Mouse (Mus musculus) stomach, embryonic 14.5 days (tissue): Measurements from ENCODE around the gene Rasa4. TPM values are rescaled to one million over a fixed set of nuclear protein-coding genes. Genes with fewer than 3 reads are reported as not detected.

Experiments
- ATAC-seq: fragments of 200-750 bp; cut with Nextera tagmentation; 2 replicates; pipeline ENCODE4 v1.8.0; 2017; ENCODE audit warnings: low read depth, moderate TSS enrichment; ENCODE audit not compliant: insufficient number of reproducible peaks, insufficient read depth, low FRiP score
- H3K27ac ChIP-seq: fragments of 300-500 bp; sonication (generic); 2 replicates; pipeline ENCODE4 v1.5.1; 2014; ENCODE audit warnings: mild to moderate bottlenecking, low read length, moderate library complexity, mixed read lengths
- H3K27me3 ChIP-seq: fragments of 300-500 bp; sonication (generic); 2 replicates; pipeline ENCODE4 v1.6.1; 2014; ENCODE audit warnings: low read length, control low read depth, mixed read lengths; ENCODE audit not compliant: control insufficient read depth, insufficient read depth
- H3K36me3 ChIP-seq: fragments of 300-500 bp; sonication (generic); 2 replicates; pipeline ENCODE4 v1.6.1; 2014; ENCODE audit warnings: mild to moderate bottlenecking, control low read depth, low read length, moderate library complexity, mixed read lengths; ENCODE audit not compliant: control insufficient read depth, insufficient read depth
- H3K4me1 ChIP-seq: fragments of 300-500 bp; sonication (generic); 2 replicates; pipeline ENCODE4 v1.6.1; 2014; ENCODE audit warnings: low read length, control low read depth, mixed read lengths; ENCODE audit not compliant: control insufficient read depth, insufficient read depth
- H3K4me2 ChIP-seq: fragments of 300-500 bp; sonication (generic); replicated peaks from 2 replicates; pipeline ENCODE4 v1.6.1; 2014; ENCODE audit warnings: low read depth, low read length, control low read depth
- H3K4me3 ChIP-seq: fragments of 300-500 bp; sonication (generic); 2 replicates; pipeline ENCODE4 v1.5.1; 2014; ENCODE audit warnings: low read depth, low read length, control low read depth
- H3K9ac ChIP-seq: fragments of 300-500 bp; sonication (generic); replicated peaks from 2 replicates; pipeline ENCODE4 v1.6.1; 2014; ENCODE audit warnings: low read depth, mild to moderate bottlenecking, control low read depth, low read length, moderate library complexity, mixed read lengths
- H3K9me3 ChIP-seq: fragments of 300-500 bp; sonication (generic); 2 replicates; pipeline ENCODE4 v1.6.1; 2016; ENCODE audit warnings: low read depth, low read length, control low read depth; ENCODE audit not compliant: control insufficient read depth
- WGBS: fragments of 180-500 bp; shearing (Covaris S2); extraction: QIAGEN DNeasy Blood & Tissue Kit; methylation state at CpG from one replicate; pipeline ENCODE4 v1.1.7; 2014; 5-methylcytosine and 5-hydroxymethylcytosine counted together
- polyA plus RNA-seq: library from polyadenylated mRNA; unstranded; fragments of >200 nt; fragmentation: Nextera tagmentation; extraction: Ambion mirVana; gene quantifications from 2 replicates; pipeline ENCODE4 v1.2.1, GENCODE M21; 2014

Gene Rasa4
- polyA plus RNA-seq, 1 experiment from 2014 or later = 11.0 TPM

- no peak overlapping the region; the same call in 1 of the 2 replicates for H3K27ac ChIP-seq
- H3K9ac ChIP-seq = no peak overlapping the region
- no peaks in the 10 kb centered on the region for H3K36me3 ChIP-seq
- 0 out of 2 replicates have a peak, but pooled peaks have one; percentile 20 for ATAC-seq
- H3K9me3 ChIP-seq = no peaks in the 10 kb centered on the region
- WGBS = 20% methylated on average over 7 of the region's 7 CpGs
- H3K4me3 ChIP-seq = no peak overlapping the region
- H3K27me3 ChIP-seq = no peaks in the 10 kb centered on the region
- 0 out of 2 replicates have a peak, but pooled peaks cover 6% of the 10 kb centered on the region for H3K4me1 ChIP-seq
- H3K4me2 ChIP-seq = no peak overlapping the region
These were observed 7.4 kb upstream of the Rasa4 start for GRCm38 (mm10) chr5:136076284-136076683.

- no peaks in the 10 kb centered on the region for H3K9me3 ChIP-seq
- no peak overlapping the region for H3K4me2 ChIP-seq
- no peak overlapping the region for H3K9ac ChIP-seq
- H3K36me3 ChIP-seq = no peaks in the 10 kb centered on the region
- H3K27me3 ChIP-seq = no peaks in the 10 kb centered on the region
- no peak overlapping the region for H3K27ac ChIP-seq
- 84% methylated on average over 9 of the region's 9 CpGs for WGBS
- no peak overlapping the region for H3K4me3 ChIP-seq
- no peak for ATAC-seq
- H3K4me1 ChIP-seq = 0 out of 2 replicates have a peak, but pooled peaks cover 6% of the 10 kb centered on the region
These were observed 6.6 kb upstream of the Rasa4 start for GRCm38 (mm10) chr5:136077001-136077550.

- no peak overlapping the region for H3K27ac ChIP-seq
- H3K4me1 ChIP-seq = peaks cover 6% of the 10 kb centered on the region; the same call in 1 of the 2 replicates
- no peak overlapping the region for H3K4me3 ChIP-seq
- no peak overlapping the region for H3K9ac ChIP-seq
- no peak for ATAC-seq
- H3K9me3 ChIP-seq = no peaks in the 10 kb centered on the region
- no peaks in the 10 kb centered on the region for H3K27me3 ChIP-seq
- H3K4me2 ChIP-seq = no peak overlapping the region
- H3K36me3 ChIP-seq = no peaks in the 10 kb centered on the region
- 90% methylated on average over 5 of the region's 5 CpGs for WGBS
These were observed 5.6 kb upstream of the Rasa4 start for GRCm38 (mm10) chr5:136078136-136078535.

GRCm38 (mm10) chr5:136082345-136082744 lies 1.4 kb upstream of the Rasa4 start:
- 80% methylated on average over 4 of the region's 4 CpGs for WGBS

GRCm38 (mm10) chr5:136084144-136084881 lies 597 bp downstream of the Rasa4 start:
- Histone ChIP-seq H3K4me1 (peaks cover 10% of the 10 kb centered on the region; the same call in 1 of the 2 replicates), H3K9me3 (no peaks in the 10 kb centered on the region), H3K36me3 (no peaks in the 10 kb centered on the region), H3K4me3 (peak overlapping the region; percentile 46), H3K27ac (no peak overlapping the region), H3K27me3 (no peaks in the 10 kb centered on the region), H3K9ac (0 out of 2 replicates have a peak overlapping the region, but pooled peaks have one; percentile 23), H3K4me2 (peak overlapping the region; percentile 83)
- 3% methylated on average over 23 of the region's 23 CpGs for WGBS
- ATAC-seq = peak; percentile 2; the same call in 1 of the 2 replicates

More at GRCm38 (mm10) chr5:136082345-136082744, 1.4 kb upstream of the Rasa4 start:
- peaks cover 10% of the 10 kb centered on the region; the same call in 1 of the 2 replicates for H3K4me1 ChIP-seq
- no peaks in the 10 kb centered on the region for H3K27me3 ChIP-seq
- H3K4me2 ChIP-seq = no peak overlapping the region
- no peaks in the 10 kb centered on the region for H3K36me3 ChIP-seq
- H3K4me3 ChIP-seq = no peak overlapping the region
- no peak overlapping the region for H3K9ac ChIP-seq
- no peak overlapping the region for H3K27ac ChIP-seq
- H3K9me3 ChIP-seq = no peaks in the 10 kb centered on the region
- no peak for ATAC-seq

GRCm38 (mm10) chr5:136084891-136085651 lies 1.4 kb downstream of the Rasa4 start:
- no peak for ATAC-seq
- Histone ChIP-seq H3K27me3 (no peaks in the 10 kb centered on the region), H3K4me3 (peak overlapping the region; percentile 46), H3K4me2 (peak overlapping the region; percentile 83), H3K27ac (no peak overlapping the region), H3K4me1 (peaks cover 10% of the 10 kb centered on the region; the same call in 1 of the 2 replicates), H3K36me3 (no peaks in the 10 kb centered on the region), H3K9me3 (no peaks in the 10 kb centered on the region), H3K9ac (no peak overlapping the region)
- WGBS = 18% methylated on average over 21 of the region's 21 CpGs

- Histone ChIP-seq H3K36me3 (no peaks in the 10 kb centered on the region), H3K4me1 (peaks cover 10% of the 10 kb centered on the region; the same call in 1 of the 2 replicates), H3K9me3 (no peaks in the 10 kb centered on the region), H3K27ac (no peak overlapping the region), H3K4me2 (no peak overlapping the region), H3K9ac (no peak overlapping the region), H3K4me3 (no peak overlapping the region), H3K27me3 (no peaks in the 10 kb centered on the region)
- ATAC-seq = no peak
- WGBS = 92% methylated on average over 8 of the region's 8 CpGs
These were observed 2.6 kb downstream of the Rasa4 start for GRCm38 (mm10) chr5:136086290-136086689.

GRCm38 (mm10) chr5:136088821-136089575 lies 5.3 kb downstream of the Rasa4 start:
- 18% methylated on average over 14 of the region's 14 CpGs for WGBS
- no peak for ATAC-seq
- H3K4me2 ChIP-seq = no peak overlapping the region
- H3K9me3 ChIP-seq = no peaks in the 10 kb centered on the region
- peaks cover 7% of the 10 kb centered on the region; the same call in 1 of the 2 replicates for H3K4me1 ChIP-seq
- no peaks in the 10 kb centered on the region for H3K36me3 ChIP-seq
- H3K9ac ChIP-seq = no peak overlapping the region
- H3K27me3 ChIP-seq = no peaks in the 10 kb centered on the region
- no peak overlapping the region for H3K27ac ChIP-seq
- no peak overlapping the region for H3K4me3 ChIP-seq
